Mouse (Mus musculus): ENCODE data around the gene Rassf1.

DNA sequence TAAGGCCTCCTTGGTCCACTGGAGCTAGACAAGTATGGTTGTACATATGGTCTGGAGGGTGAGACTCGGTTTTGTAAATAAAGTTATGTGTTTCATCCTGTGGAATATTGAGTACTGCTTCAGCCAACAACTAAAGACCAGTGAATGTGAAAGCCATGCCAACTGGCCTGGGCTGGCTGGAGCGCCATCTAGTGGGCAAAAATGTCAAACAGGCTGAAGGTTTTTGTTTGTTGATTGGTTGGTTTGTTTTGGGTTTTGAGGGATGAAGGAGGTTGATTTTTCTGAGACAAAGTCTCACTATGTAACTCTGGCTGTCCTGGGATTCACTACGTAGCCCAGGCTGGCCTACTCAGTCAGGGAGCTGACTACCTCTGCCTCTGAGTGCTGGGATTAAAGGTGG is 5.8 kb upstream of the Rassf1 start:
- TF ChIP-seq ZNF384 (IDR thresholded peaks at IDR 0.05; ENCODE audit: low read depth, low read length) (no peak), HCFC1 (IDR thresholded peaks at IDR 0.05; ENCODE audit: borderline replicate concordance, insufficient read depth, low read length) (no peak), CHD2 (IDR thresholded peaks at IDR 0.05; ENCODE audit: low read depth, low read length) (no peak), MAFK (IDR thresholded peaks at IDR 0.05; ENCODE audit: insufficient read depth, low read depth, low read length) (no peak), ZC3H11A (IDR thresholded peaks at IDR 0.05; ENCODE audit: borderline replicate concordance, low read depth, low read length) (no peak)

All from ES-E14 (cell line).